Mouse (Mus musculus) embryonic facial prominence, embryonic 11.5 days (tissue): Measurements from ENCODE around the gene Gen1. TPM values are rescaled to one million over a fixed set of nuclear protein-coding genes. Genes with fewer than 3 reads are reported as not detected.

Source experiments
- ATAC-seq: fragments of 200-750 bp; cut with Nextera tagmentation; replicated peaks from 2 replicates; pipeline ENCODE4 v1.8.0; 2017; ENCODE audit warnings: low read depth; ENCODE audit not compliant: insufficient number of reproducible peaks, low FRiP score, low TSS enrichment
- DNase-seq: peaks from one replicate; pipeline ENCODE4 v3.0.0-alpha.2; 2015; ENCODE audit warnings: low spot score
- H3K27ac ChIP-seq: fragments of 300-500 bp; sonication (generic); replicated peaks from 2 replicates; pipeline ENCODE4 v1.5.1; 2014; ENCODE audit warnings: mild to moderate bottlenecking, low read depth, low read length, control low read depth
- H3K27me3 ChIP-seq: fragments of 300-500 bp; sonication (generic); 2 replicates; pipeline ENCODE4 v1.6.1; 2014; ENCODE audit warnings: mild to moderate bottlenecking, low read length, moderate library complexity, mixed read lengths; ENCODE audit not compliant: control insufficient read depth, insufficient read depth
- H3K36me3 ChIP-seq: fragments of 300-500 bp; sonication (generic); replicated peaks from 2 replicates; pipeline ENCODE4 v1.6.1; 2014; ENCODE audit warnings: low read depth, mild to moderate bottlenecking, low read length, moderate library complexity, mixed read lengths; ENCODE audit not compliant: control insufficient read depth, insufficient read depth
- H3K4me1 ChIP-seq: fragments of 300-500 bp; sonication (generic); 2 replicates; pipeline ENCODE4 v1.6.1; 2014; ENCODE audit warnings: low read length, mixed read lengths; ENCODE audit not compliant: control insufficient read depth, insufficient read depth
- H3K4me2 ChIP-seq: fragments of 300-500 bp; sonication (generic); 2 replicates; pipeline ENCODE4 v1.6.1; 2014; ENCODE audit warnings: low read depth, mild to moderate bottlenecking, control low read depth, low read length, moderate library complexity
- H3K4me3 ChIP-seq: fragments of 300-500 bp; sonication (generic); 2 replicates; pipeline ENCODE4 v1.5.1; 2014; ENCODE audit warnings: low read depth, low read length, control low read depth
- H3K9ac ChIP-seq: fragments of 300-500 bp; sonication (generic); replicated peaks from 2 replicates; pipeline ENCODE4 v1.6.1; 2014; ENCODE audit warnings: mild to moderate bottlenecking, control low read depth, low read length
- H3K9me3 ChIP-seq: fragments of 300-500 bp; sonication (generic); replicated peaks from 2 replicates; pipeline ENCODE4 v1.6.1; 2016; ENCODE audit warnings: mild to moderate bottlenecking, low read length, inconsistent platforms, mixed read lengths; ENCODE audit not compliant: control insufficient read depth
- WGBS: fragments of 180-500 bp; shearing (Covaris S2); extraction: QIAGEN DNeasy Blood & Tissue Kit; methylation state at CpG from one replicate; pipeline ENCODE4 v1.1.7; 2014; 5-methylcytosine and 5-hydroxymethylcytosine counted together
- polyA plus RNA-seq: library from polyadenylated mRNA; unstranded; fragments of >200 nt; fragmentation: Nextera tagmentation; extraction: Ambion mirVana; gene quantifications from 2 replicates; pipeline ENCODE4 v1.2.1, GENCODE M21; 2014

Gene Gen1
- polyA plus RNA-seq, 1 experiment from 2014 or later, result 16.8 TPM

DNA sequence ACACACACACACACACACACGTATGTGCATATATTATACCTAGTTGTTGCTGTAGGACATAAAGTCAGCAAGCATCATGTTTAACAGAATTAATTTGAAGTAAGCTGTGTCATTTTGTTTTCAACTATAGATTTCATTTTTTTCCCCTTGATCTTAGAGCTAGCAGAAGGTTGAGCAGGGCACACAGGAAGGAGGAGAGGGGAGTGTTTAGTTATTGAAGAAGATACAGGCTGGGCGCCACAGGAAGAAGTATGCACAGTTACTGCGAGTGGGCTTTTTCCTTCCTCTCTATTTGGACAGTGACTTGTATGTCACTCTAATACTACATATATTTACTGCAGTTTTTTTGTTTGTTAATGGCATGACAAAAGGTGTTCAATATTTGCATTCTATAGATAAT, 14.3 kb upstream of the Gen1 start:
- no peak for DNase-seq
- Histone ChIP-seq H3K9me3 (no peaks in the 10 kb centered on the region), H3K9ac (no peak overlapping the region), H3K4me3 (no peak overlapping the region), H3K36me3 (no peaks in the 10 kb centered on the region), H3K4me2 (no peak overlapping the region), H3K27ac (no peak overlapping the region), H3K27me3 (no peaks in the 10 kb centered on the region), H3K4me1 (no peaks in the 10 kb centered on the region)
- 93% methylated on average over 3 of the region's 3 CpGs for WGBS
- no peak for ATAC-seq

DNA sequence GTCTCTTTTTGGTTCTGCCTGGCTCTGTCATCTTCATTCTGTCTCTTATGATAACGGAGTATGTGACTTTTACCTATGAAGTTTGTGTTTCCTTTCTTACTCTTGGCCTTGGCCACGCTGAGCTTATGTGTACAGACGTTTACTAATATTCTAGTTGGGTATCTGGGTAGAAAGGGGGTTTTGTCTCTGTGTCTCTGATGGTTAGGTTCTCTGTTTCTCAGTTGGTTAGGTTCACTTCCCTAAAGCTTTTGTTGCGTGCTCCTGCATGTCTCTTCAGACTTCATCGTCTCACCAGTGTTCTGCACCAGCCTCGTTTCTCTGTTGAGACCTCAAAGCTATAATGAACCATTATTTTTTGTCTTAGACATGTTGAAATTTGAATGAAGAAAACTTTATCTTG, 11.6 kb upstream of the Gen1 start:
- Histone ChIP-seq H3K36me3 (no peaks in the 10 kb centered on the region), H3K27me3 (no peaks in the 10 kb centered on the region), H3K4me2 (no peak overlapping the region), H3K9me3 (no peaks in the 10 kb centered on the region), H3K27ac (no peak overlapping the region), H3K4me1 (no peaks in the 10 kb centered on the region), H3K4me3 (no peak overlapping the region), H3K9ac (no peak overlapping the region)
- ATAC-seq (no peak), DNase-seq (no peak)
- 93% methylated on average over 6 of the region's 6 CpGs for WGBS

DNA sequence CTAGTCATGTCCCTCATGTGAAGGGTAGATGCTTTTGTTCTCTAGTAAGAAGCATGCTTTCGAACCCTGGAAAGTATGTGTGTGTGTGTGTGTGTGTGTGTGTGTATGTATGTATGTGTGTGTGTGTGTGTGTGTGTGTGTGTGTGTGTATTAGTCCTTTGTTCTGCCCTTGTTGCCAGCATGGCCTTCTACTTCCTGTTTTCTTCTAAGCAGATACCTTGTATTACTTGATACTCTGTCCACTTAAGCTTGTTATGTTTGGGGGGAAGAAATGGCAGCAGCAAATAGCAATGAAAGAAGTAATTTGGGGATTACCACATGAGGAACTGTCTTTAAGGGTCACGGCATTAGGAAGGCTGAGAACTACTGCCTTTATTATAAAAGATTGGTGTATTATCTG, 11.0 kb upstream of the Gen1 start:
- H3K9ac ChIP-seq, result no peak overlapping the region
- no peak overlapping the region for H3K4me3 ChIP-seq
- no peaks in the 10 kb centered on the region for H3K9me3 ChIP-seq
- ATAC-seq, result no peak
- H3K36me3 ChIP-seq, result no peaks in the 10 kb centered on the region
- no peaks in the 10 kb centered on the region for H3K27me3 ChIP-seq
- no peak overlapping the region for H3K4me2 ChIP-seq
- 91% methylated on average over 2 of the region's 2 CpGs for WGBS
- H3K27ac ChIP-seq, result no peak overlapping the region
- no peak for DNase-seq
- no peaks in the 10 kb centered on the region for H3K4me1 ChIP-seq

DNA sequence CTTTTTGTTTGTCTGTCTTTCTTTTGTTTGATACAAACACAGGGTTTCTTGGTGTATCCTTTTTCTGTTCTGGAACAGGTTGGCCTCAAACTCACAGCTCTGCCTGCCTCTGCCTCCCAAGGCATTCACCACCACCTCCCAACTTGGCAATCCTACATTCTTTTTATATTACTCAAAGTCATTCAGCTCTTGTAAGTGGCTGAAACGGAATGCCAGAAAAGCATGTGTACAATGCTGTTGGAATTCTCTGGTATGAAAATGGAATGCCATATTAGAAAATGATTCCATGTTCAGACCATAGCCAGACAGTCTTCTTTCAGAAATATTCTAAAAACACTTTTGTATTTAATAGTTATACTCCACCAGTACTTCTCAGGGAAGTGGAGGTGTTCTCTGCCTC, 7.6 kb upstream of the Gen1 start:
- Histone ChIP-seq H3K9me3 (no peaks in the 10 kb centered on the region), H3K27ac (no peak overlapping the region), H3K4me2 (no peak overlapping the region), H3K4me1 (no peaks in the 10 kb centered on the region), H3K27me3 (no peaks in the 10 kb centered on the region), H3K9ac (no peak overlapping the region), H3K36me3 (no peaks in the 10 kb centered on the region), H3K4me3 (no peak overlapping the region)
- ATAC-seq, result no peak
- 76% methylated on average over 1 of the region's 1 CpGs for WGBS
- no peak for DNase-seq

DNA sequence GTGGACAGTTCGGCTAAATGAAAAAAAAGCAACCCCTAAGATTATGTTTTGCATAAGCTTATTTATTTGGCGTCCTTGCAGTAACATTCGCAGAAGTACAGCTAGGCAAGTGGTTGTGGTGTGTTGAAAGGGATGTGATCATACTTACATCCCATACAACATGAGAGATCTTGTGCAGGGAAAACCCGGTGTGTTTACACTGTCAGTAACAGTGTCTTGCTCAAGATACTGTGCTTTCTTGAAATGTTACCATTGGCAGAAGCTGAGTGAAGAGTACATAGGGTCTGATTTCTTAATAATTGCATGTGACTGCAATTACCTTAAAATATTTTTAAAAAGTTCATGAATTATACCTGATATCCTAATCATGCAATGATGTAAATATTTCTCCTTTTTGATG, 7.0 kb upstream of the Gen1 start:
- no peak overlapping the region for H3K4me2 ChIP-seq
- H3K4me1 ChIP-seq, result no peaks in the 10 kb centered on the region
- no peak for DNase-seq
- H3K27me3 ChIP-seq, result no peaks in the 10 kb centered on the region
- 93% methylated on average over 4 of the region's 4 CpGs for WGBS
- no peak overlapping the region for H3K27ac ChIP-seq
- H3K36me3 ChIP-seq, result no peaks in the 10 kb centered on the region
- no peaks in the 10 kb centered on the region for H3K9me3 ChIP-seq
- H3K4me3 ChIP-seq, result no peak overlapping the region
- ATAC-seq, result no peak
- H3K9ac ChIP-seq, result no peak overlapping the region

DNA sequence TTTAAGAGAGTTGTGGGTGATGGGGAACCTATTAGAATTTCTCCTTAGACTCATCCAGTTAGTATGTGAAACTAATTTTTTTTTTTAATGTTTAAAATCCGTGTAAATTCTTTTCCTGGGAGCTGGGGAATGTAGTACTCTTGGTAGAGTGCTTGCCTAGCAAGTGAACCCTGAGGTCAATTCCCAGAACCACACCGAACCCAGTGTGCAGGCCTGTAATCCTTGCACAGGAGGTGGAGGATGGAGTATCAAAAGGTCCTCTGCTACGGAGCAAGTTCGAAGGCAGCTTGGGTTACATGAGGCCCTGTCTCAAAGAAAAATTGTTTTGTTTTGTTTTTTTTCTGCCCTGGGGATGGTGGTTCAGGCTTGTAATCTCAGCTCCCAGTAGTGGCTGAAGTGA, 1.4 kb upstream of the Gen1 start:
- Histone ChIP-seq H3K4me3 (peak overlapping the region; percentile 88), H3K9me3 (no peaks in the 10 kb centered on the region), H3K4me2 (peak overlapping the region; percentile 52), H3K36me3 (no peaks in the 10 kb centered on the region), H3K27ac (no peak overlapping the region), H3K4me1 (no peaks in the 10 kb centered on the region), H3K9ac (peak overlapping the region; percentile 97), H3K27me3 (no peaks in the 10 kb centered on the region)
- DNase-seq, result peak; percentile 33
- WGBS, result 2% methylated on average over 4 of the region's 4 CpGs
- ATAC-seq, result no peak

DNA sequence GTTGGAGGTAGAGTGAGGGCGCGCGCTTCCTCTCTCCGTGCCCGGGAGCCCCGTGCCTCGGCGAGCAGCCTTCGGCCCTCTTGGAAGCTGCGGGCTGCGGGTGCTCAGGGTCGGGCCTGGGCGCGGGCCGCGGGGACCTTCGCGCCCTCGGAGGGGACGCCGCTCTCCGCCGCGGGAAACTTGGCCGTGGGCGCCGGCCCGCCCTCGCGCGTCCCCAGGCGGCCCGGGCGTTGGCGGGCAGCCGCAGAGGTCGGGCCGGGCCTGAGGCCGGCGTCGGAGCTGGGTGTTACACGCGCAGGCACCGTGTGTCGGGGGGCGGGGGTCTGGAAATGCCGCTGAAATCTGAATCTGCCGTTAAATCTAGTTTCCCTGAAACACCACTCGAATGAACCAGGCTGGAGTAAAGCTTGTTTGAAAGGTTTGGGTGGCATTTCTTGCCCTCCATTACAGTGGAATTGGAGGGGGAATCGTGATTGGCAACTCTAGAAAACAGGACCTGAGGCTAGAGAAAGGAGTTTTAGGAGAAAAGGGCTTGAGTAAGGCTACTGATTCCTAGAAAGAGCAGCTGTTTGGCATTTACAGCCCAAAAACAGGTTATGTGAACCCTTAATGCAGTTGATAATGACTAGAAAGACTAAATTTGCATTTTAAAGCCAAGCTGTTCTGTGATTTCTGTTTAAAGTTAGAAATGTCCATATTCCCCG, 833 bp upstream of the Gen1 start:
- no peaks in the 10 kb centered on the region for H3K27me3 ChIP-seq
- H3K4me1 ChIP-seq, result no peaks in the 10 kb centered on the region
- DNase-seq, result peak; percentile 61
- no peaks in the 10 kb centered on the region for H3K9me3 ChIP-seq
- WGBS, result under 1% methylated on average over 45 of the region's 51 CpGs
- H3K27ac ChIP-seq, result peak overlapping the region; percentile 92
- peak overlapping the region; percentile 97 for H3K9ac ChIP-seq
- no peaks in the 10 kb centered on the region for H3K36me3 ChIP-seq
- peak overlapping the region; percentile 88 for H3K4me3 ChIP-seq
- peak overlapping the region; percentile 52 for H3K4me2 ChIP-seq
- ATAC-seq, result peak; percentile 61

DNA sequence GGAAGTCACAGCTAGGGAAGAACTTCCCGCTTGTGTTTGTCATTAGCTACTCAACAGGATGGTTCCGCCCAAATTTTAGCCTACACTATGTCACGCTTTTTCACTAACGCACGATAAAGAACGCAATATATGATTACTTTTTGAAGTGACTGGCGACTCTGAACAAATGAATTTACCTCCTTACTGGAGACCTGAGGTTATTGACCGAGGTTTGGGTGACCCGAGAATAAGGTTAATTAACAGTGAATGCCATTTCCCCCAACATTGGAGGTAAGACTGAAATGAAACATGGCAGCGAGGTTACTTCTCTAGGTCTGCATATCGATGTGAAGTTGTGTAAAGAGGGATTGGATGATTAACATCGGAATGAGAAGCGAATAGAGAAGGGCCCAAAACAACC, 706 bp downstream of the Gen1 start:
- no peaks in the 10 kb centered on the region for H3K4me1 ChIP-seq
- H3K9me3 ChIP-seq, result no peaks in the 10 kb centered on the region
- H3K27me3 ChIP-seq, result no peaks in the 10 kb centered on the region
- peak overlapping the region; percentile 64 for H3K4me2 ChIP-seq
- no peaks in the 10 kb centered on the region for H3K36me3 ChIP-seq
- ATAC-seq, result no peak
- H3K4me3 ChIP-seq, result peak overlapping the region; percentile 88
- peak overlapping the region; percentile 97 for H3K9ac ChIP-seq
- WGBS, result 4% methylated on average over 13 of the region's 13 CpGs
- peak overlapping the region; percentile 92; the same call in 1 of the 2 replicates for H3K27ac ChIP-seq
- peak; percentile 20 for DNase-seq
